Mouse (Mus musculus): Measurements from ENCODE around the gene Smg9.
A peak's percentile ranks its signal among the peaks of the same experiment; 100 is the strongest.

Smg9 gene

GRCm38 (mm10) chr7:24445266-24445926, 46.0 kb downstream of the Smg9 start:
- DNase-seq (ENCODE audit: low spot score), result no peak

GRCm38 (mm10) chr7:24446697-24447340, 47.4 kb downstream of the Smg9 start:
- no peak for DNase-seq (ENCODE audit: low spot score)

GRCm38 (mm10) chr7:24448782-24449517, 49.5 kb downstream of the Smg9 start:
- DNase-seq (ENCODE audit: low spot score), result no peak

- no peak for DNase-seq (ENCODE audit: low spot score)
Measured at GRCm38 (mm10) chr7:24450585-24451017, 51.2 kb downstream of the Smg9 start.

- DNase-seq (ENCODE audit: low spot score), result no peak
Measured at GRCm38 (mm10) chr7:24451855-24452311, 52.5 kb downstream of the Smg9 start, which contains the start of gene Irgc1. TSS of gene Irgc1 (minus strand) at chr7:24452297.

- no peak for DNase-seq (ENCODE audit: low spot score)
Measured at GRCm38 (mm10) chr7:24454199-24454598, 54.8 kb downstream of the Smg9 start.

- DNase-seq (ENCODE audit: low spot score), result no peak
Measured at GRCm38 (mm10) chr7:24455726-24456125, 56.3 kb downstream of the Smg9 start.

- DNase-seq (ENCODE audit: low spot score), result no peak
Measured at GRCm38 (mm10) chr7:24457726-24458370, 58.4 kb downstream of the Smg9 start.

GRCm38 (mm10) chr7:24459440-24459839, 60.0 kb downstream of the Smg9 start:
- no peak for DNase-seq (ENCODE audit: low spot score)

GRCm38 (mm10) chr7:24459843-24460242, 60.4 kb downstream of the Smg9 start:
- DNase-seq (ENCODE audit: low spot score), result no peak

- no peak for DNase-seq (ENCODE audit: low spot score)
Measured at GRCm38 (mm10) chr7:24461376-24462051, 62.1 kb downstream of the Smg9 start.

- DNase-seq (ENCODE audit: low spot score), result peak; percentile 47
Measured at GRCm38 (mm10) chr7:24462388-24463319, 63.2 kb downstream of the Smg9 start, which contains the start of gene Plaur. TSS of gene Plaur (plus strand) at chr7:24462484.

- DNase-seq (ENCODE audit: low spot score), result no peak
Measured at GRCm38 (mm10) chr7:24466835-24467234, 67.4 kb downstream of the Smg9 start.

- DNase-seq (ENCODE audit: low spot score), result no peak
Measured at GRCm38 (mm10) chr7:24467886-24468285, 68.5 kb downstream of the Smg9 start.

- no peak for DNase-seq (ENCODE audit: low spot score)
Measured at GRCm38 (mm10) chr7:24469126-24469525, 69.7 kb downstream of the Smg9 start.

- DNase-seq (ENCODE audit: low spot score), result no peak
Measured at GRCm38 (mm10) chr7:24470356-24470755, 70.9 kb downstream of the Smg9 start.
